Mouse (Mus musculus): ENCODE results near the gene Taf10. TPM values are rescaled to one million over a fixed set of nuclear protein-coding genes. Genes with fewer than 3 reads are reported as not detected.

The Taf10 gene
- 177 and 182 TPM in 2 replicates for polyA plus RNA-seq (2012; rRNA removed)

- DNase-seq = peak; percentile 88
- peak within 1 kb of the TSS; percentile 16; the same call in 1 of the 2 replicates for H3K27ac ChIP-seq (ENCODE audit: insufficient read depth, low read length)
- H3K4me1 ChIP-seq (ENCODE audit: control insufficient read depth, insufficient read depth, low read length) = no peaks in the 10 kb centered on the region
- peak within 1 kb of the TSS; percentile 41 for H3K4me3 ChIP-seq (replicated peaks; ENCODE audit: insufficient read depth, low read depth, low read length)
- WGBS = under 1% methylated on average over 67 of the region's 67 CpGs
- TF ChIP-seq POLR2A (IDR thresholded peaks at IDR 0.05; ENCODE audit: borderline replicate concordance, insufficient read depth, low read length) = peak; percentile 76
- TF ChIP-seq CTCF (IDR thresholded peaks at IDR 0.05; ENCODE audit: borderline replicate concordance, insufficient read depth, low read depth, low read length) = peak; percentile 29; the same call in 1 of the 2 replicates
- no peaks in the 10 kb centered on the region for H3K27me3 ChIP-seq (ENCODE audit: control insufficient read depth, insufficient read depth, low read length)
Measured at GRCm38 (mm10) chr7:105743926-105744590, at the start of gene Taf10. Gene Taf10, minus strand, starts transcription at chr7:105744361.

- no peak overlapping the region for H3K4me3 ChIP-seq (replicated peaks; ENCODE audit: insufficient read depth, low read depth, low read length)
- no peaks in the 10 kb centered on the region for H3K27me3 ChIP-seq (ENCODE audit: control insufficient read depth, insufficient read depth, low read length)
- H3K27ac ChIP-seq (ENCODE audit: insufficient read depth, low read length) = no peak overlapping the region
- WGBS = 70% methylated on average over 7 of the region's 7 CpGs
- DNase-seq = no peak
- no peak for TF ChIP-seq CTCF (IDR thresholded peaks at IDR 0.05; ENCODE audit: borderline replicate concordance, insufficient read depth, low read depth, low read length)
- TF ChIP-seq POLR2A (IDR thresholded peaks at IDR 0.05; ENCODE audit: borderline replicate concordance, insufficient read depth, low read length) = no peak
- H3K4me1 ChIP-seq (ENCODE audit: control insufficient read depth, insufficient read depth, low read length) = no peaks in the 10 kb centered on the region
Measured at GRCm38 (mm10) chr7:105793701-105794100, 49.5 kb upstream of the Taf10 start.

GRCm38 (mm10) chr7:105791147-105791546 is 47.0 kb upstream of the Taf10 start:
- no peak for DNase-seq
- Histone ChIP-seq H3K4me1 (ENCODE audit: control insufficient read depth, insufficient read depth, low read length) (no peaks in the 10 kb centered on the region), H3K27me3 (ENCODE audit: control insufficient read depth, insufficient read depth, low read length) (no peaks in the 10 kb centered on the region; the same call in 1 of the 2 replicates), H3K27ac (ENCODE audit: insufficient read depth, low read length) (no peak overlapping the region), H3K4me3 (replicated peaks; ENCODE audit: insufficient read depth, low read depth, low read length) (no peak overlapping the region)
- TF ChIP-seq CTCF (IDR thresholded peaks at IDR 0.05; ENCODE audit: borderline replicate concordance, insufficient read depth, low read depth, low read length) = no peak
- no peak for TF ChIP-seq POLR2A (IDR thresholded peaks at IDR 0.05; ENCODE audit: borderline replicate concordance, insufficient read depth, low read length)
- 77% methylated on average over 1 of the region's 1 CpGs for WGBS

GRCm38 (mm10) chr7:105787285-105788140 is 43.4 kb upstream of the Taf10 start, which contains the start of gene Dchs1:
Gene Dchs1, minus strand, starts transcription at chr7:105787654.
- H3K4me1 ChIP-seq (ENCODE audit: control insufficient read depth, insufficient read depth, low read length) = no peaks in the 10 kb centered on the region
- H3K27me3 ChIP-seq (ENCODE audit: control insufficient read depth, insufficient read depth, low read length) = no peaks in the 10 kb centered on the region; the same call in 1 of the 2 replicates
- H3K4me3 ChIP-seq (replicated peaks; ENCODE audit: insufficient read depth, low read depth, low read length) = peak within 1 kb of the TSS; percentile 60
- TF ChIP-seq CTCF (IDR thresholded peaks at IDR 0.05; ENCODE audit: borderline replicate concordance, insufficient read depth, low read depth, low read length) (no peak), POLR2A (IDR thresholded peaks at IDR 0.05; ENCODE audit: borderline replicate concordance, insufficient read depth, low read length) (no peak)
- H3K27ac ChIP-seq (ENCODE audit: insufficient read depth, low read length) = no peak within 1 kb of the TSS
- DNase-seq = no peak
- WGBS = under 1% methylated on average over 76 of the region's 97 CpGs

- no peaks in the 10 kb centered on the region for H3K4me1 ChIP-seq (ENCODE audit: control insufficient read depth, insufficient read depth, low read length)
- TF ChIP-seq CTCF (IDR thresholded peaks at IDR 0.05; ENCODE audit: borderline replicate concordance, insufficient read depth, low read depth, low read length) = no peak
- no peak for TF ChIP-seq POLR2A (IDR thresholded peaks at IDR 0.05; ENCODE audit: borderline replicate concordance, insufficient read depth, low read length)
- 9% methylated on average over 19 of the region's 20 CpGs for WGBS
Measured at GRCm38 (mm10) chr7:105786506-105787284, 42.5 kb upstream of the Taf10 start.

GRCm38 (mm10) chr7:105784556-105784955 is 40.4 kb upstream of the Taf10 start:
- H3K27me3 ChIP-seq (ENCODE audit: control insufficient read depth, insufficient read depth, low read length) = no peaks in the 10 kb centered on the region; the same call in 1 of the 2 replicates
- H3K4me1 ChIP-seq (ENCODE audit: control insufficient read depth, insufficient read depth, low read length) = no peaks in the 10 kb centered on the region
- no peak for DNase-seq
- TF ChIP-seq CTCF (IDR thresholded peaks at IDR 0.05; ENCODE audit: borderline replicate concordance, insufficient read depth, low read depth, low read length) (no peak), POLR2A (IDR thresholded peaks at IDR 0.05; ENCODE audit: borderline replicate concordance, insufficient read depth, low read length) (no peak)
- no peak overlapping the region for H3K27ac ChIP-seq (ENCODE audit: insufficient read depth, low read length)
- no peak overlapping the region for H3K4me3 ChIP-seq (replicated peaks; ENCODE audit: insufficient read depth, low read depth, low read length)
- 35% methylated on average over 4 of the region's 4 CpGs for WGBS

More at GRCm38 (mm10) chr7:105786506-105787284, 42.5 kb upstream of the Taf10 start:
- Histone ChIP-seq H3K4me3 (replicated peaks; ENCODE audit: insufficient read depth, low read depth, low read length) (peak overlapping the region; percentile 32), H3K27ac (ENCODE audit: insufficient read depth, low read length) (no peak overlapping the region), H3K27me3 (ENCODE audit: control insufficient read depth, insufficient read depth, low read length) (no peaks in the 10 kb centered on the region; the same call in 1 of the 2 replicates)
- DNase-seq = no peak

- Histone ChIP-seq H3K27ac (ENCODE audit: insufficient read depth, low read length) (no peak overlapping the region), H3K27me3 (ENCODE audit: control insufficient read depth, insufficient read depth, low read length) (no peaks in the 10 kb centered on the region; the same call in 1 of the 2 replicates), H3K4me1 (ENCODE audit: control insufficient read depth, insufficient read depth, low read length) (no peaks in the 10 kb centered on the region), H3K4me3 (replicated peaks; ENCODE audit: insufficient read depth, low read depth, low read length) (no peak overlapping the region)
- no peak for TF ChIP-seq CTCF (IDR thresholded peaks at IDR 0.05; ENCODE audit: borderline replicate concordance, insufficient read depth, low read depth, low read length)
- TF ChIP-seq POLR2A (IDR thresholded peaks at IDR 0.05; ENCODE audit: borderline replicate concordance, insufficient read depth, low read length) = no peak
- no peak for DNase-seq
- 66% methylated on average over 4 of the region's 4 CpGs for WGBS
Measured at GRCm38 (mm10) chr7:105783861-105784260, 39.7 kb upstream of the Taf10 start.

Data from cerebellum, adult 2 months (tissue).